Mouse (Mus musculus) liver, adult (tissue): ENCODE measurements around the gene Tigd2.

Experiments
- GATA4 ChIP-seq: IDR thresholded peaks from 2 replicates; pipeline ENCODE4 v1.6.1; 2014; ENCODE audit warnings: mild to moderate bottlenecking, low read length; ENCODE audit not compliant: insufficient replicate concordance

The Tigd2 gene

GRCm38 (mm10) chr6:59207561-59207960 is 1.1 kb upstream of the Tigd2 start:
- TF ChIP-seq GATA4, result no peak

GRCm38 (mm10) chr6:59209299-59209707 is 633 bp downstream of the Tigd2 start:
- no peak for TF ChIP-seq GATA4

GRCm38 (mm10) chr6:59233191-59233590 is 24.5 kb downstream of the Tigd2 start:
- TF ChIP-seq GATA4, result no peak

- TF ChIP-seq GATA4, result no peak
Observed at GRCm38 (mm10) chr6:59233651-59234050, 25.0 kb downstream of the Tigd2 start.

- TF ChIP-seq GATA4, result no peak
Observed at GRCm38 (mm10) chr6:59249675-59250074, 41.0 kb downstream of the Tigd2 start.

GRCm38 (mm10) chr6:59250536-59250935 is 41.9 kb downstream of the Tigd2 start:
- TF ChIP-seq GATA4, result no peak

- no peak for TF ChIP-seq GATA4
Observed at GRCm38 (mm10) chr6:59255909-59256308, 47.2 kb downstream of the Tigd2 start.
